Mouse (Mus musculus) kidney, adult 2 months (tissue): ENCODE measurements at regions not wholly inside any gene's neighbourhood (a gene's known extent, or its start where the extent isn't known, plus 50 kb on each side); places are given as distances from the start of the nearest gene placed in this dataset.

Experiments
- CTCF ChIP-seq: fragments of 200-500 bp; conservative IDR thresholded peaks from 2 replicates; pipeline ENCODE4 v1.5.1; 2011; ENCODE audit warnings: low read depth, mild to moderate bottlenecking, control low read depth, low read length, moderate library complexity, mixed read lengths; ENCODE audit not compliant: insufficient read depth, insufficient read length
- POLR2A ChIP-seq: fragments of 200-500 bp; IDR thresholded peaks from one replicate; pipeline ENCODE4 v1.6.1; 2011; ENCODE audit warnings: low read depth, low read length, control low read depth

DNA sequence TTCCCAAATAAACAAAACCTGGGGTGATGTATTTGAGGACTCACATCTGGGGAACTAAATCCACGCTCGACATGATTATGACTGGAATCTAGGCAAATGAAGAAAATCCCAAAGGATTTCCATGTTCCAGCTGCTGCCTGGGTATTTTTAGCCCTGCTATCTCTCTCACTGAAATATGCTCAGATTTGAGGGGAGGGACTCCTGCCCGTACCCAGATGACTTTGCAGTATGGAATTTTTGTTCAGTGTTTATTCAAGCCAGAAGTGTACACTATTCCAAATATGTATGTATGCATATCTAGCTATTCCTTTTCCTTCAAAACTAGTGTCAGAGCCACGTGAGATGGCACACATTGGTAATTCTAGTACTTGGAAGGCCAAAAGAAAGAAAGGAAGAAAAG lies 72.1 kb downstream of the Tmem215 start:
- TF ChIP-seq CTCF (no peak), POLR2A (no peak)
